Mouse (Mus musculus): Measurements from ENCODE around the gene Sema6c.

- TF ChIP-seq POLR2A (IDR thresholded peaks at IDR 0.05; ENCODE audit: borderline replicate concordance, extremely low read depth, insufficient read depth, insufficient read length, poor library complexity, severe bottlenecking) (no peak), CTCF (IDR thresholded peaks at IDR 0.05; ENCODE audit: borderline replicate concordance, extremely low read depth, insufficient read depth, insufficient read length) (no peak)
These were observed 38.7 kb upstream of the Sema6c start for GRCm38 (mm10) chr3:95121580-95121979.

Data from brain, embryonic 14.5 days (tissue).